Mouse (Mus musculus) limb, embryonic 14.5 days (tissue): ENCODE results near the gene Clrn3. TPM values are rescaled to one million over a fixed set of nuclear protein-coding genes. Genes with fewer than 3 reads are reported as not detected.

Source experiments
- ATAC-seq: fragments of 200-750 bp; cut with Nextera tagmentation; 2 replicates; pipeline ENCODE4 v1.8.0; 2017; ENCODE audit warnings: low read depth, moderate number of reproducible peaks, moderate TSS enrichment; ENCODE audit not compliant: low FRiP score
- DNase-seq: peaks from one replicate; pipeline ENCODE4 v3.0.0-alpha.2; 2015; ENCODE audit warnings: low spot score
- H3K27ac ChIP-seq: fragments of 300-500 bp; sonication (generic); replicated peaks from 2 replicates; pipeline ENCODE4 v1.5.1; 2014; ENCODE audit warnings: low read depth, mild to moderate bottlenecking, low read length, moderate library complexity, mixed read lengths
- H3K27me3 ChIP-seq: fragments of 300-500 bp; sonication (generic); 2 replicates; pipeline ENCODE4 v1.6.1; 2014; ENCODE audit warnings: low read length, mixed read lengths; ENCODE audit not compliant: control insufficient read depth, insufficient read depth
- H3K36me3 ChIP-seq: fragments of 300-500 bp; sonication (generic); 2 replicates; pipeline ENCODE4 v1.6.1; 2014; ENCODE audit warnings: mild to moderate bottlenecking, low read length, moderate library complexity, mixed read lengths; ENCODE audit not compliant: control insufficient read depth, insufficient read depth
- H3K4me1 ChIP-seq: fragments of 300-500 bp; sonication (generic); 2 replicates; pipeline ENCODE4 v1.6.1; 2014; ENCODE audit warnings: antibody characterized with exemption, low read length, mixed read lengths; ENCODE audit not compliant: control insufficient read depth, insufficient read depth
- H3K4me2 ChIP-seq: fragments of 300-500 bp; sonication (generic); replicated peaks from 2 replicates; pipeline ENCODE4 v1.6.1; 2014; ENCODE audit warnings: low read depth, mild to moderate bottlenecking, low read length, moderate library complexity; ENCODE audit not compliant: severe bottlenecking
- H3K4me3 ChIP-seq: fragments of 300-500 bp; sonication (generic); replicated peaks from 2 replicates; pipeline ENCODE4 v1.5.1; 2014; ENCODE audit warnings: low read length
- H3K9ac ChIP-seq: fragments of 300-500 bp; sonication (generic); 2 replicates; pipeline ENCODE4 v1.6.1; 2014; ENCODE audit warnings: mild to moderate bottlenecking, low read depth, low read length, moderate library complexity; ENCODE audit not compliant: severe bottlenecking
- H3K9me3 ChIP-seq: fragments of 300-500 bp; sonication (generic); 2 replicates; pipeline ENCODE4 v1.6.1; 2016; ENCODE audit warnings: low read length; ENCODE audit not compliant: control insufficient read depth
- POLR2A ChIP-seq: fragments of 200-500 bp; IDR thresholded peaks from 2 replicates; pipeline ENCODE4 v1.8.0; 2012; ENCODE audit warnings: inconsistent platforms, mild to moderate bottlenecking, moderate library complexity, borderline replicate concordance; ENCODE audit not compliant: insufficient read depth, insufficient read length; ENCODE audit errors: extremely low read depth
- WGBS: fragments of 180-500 bp; shearing (Covaris S2); extraction: QIAGEN DNeasy Blood & Tissue Kit; methylation state at CpG from one replicate; pipeline ENCODE4 v1.1.7; 2014; 5-methylcytosine and 5-hydroxymethylcytosine counted together
- polyA plus RNA-seq, 2 experiments: library from polyadenylated mRNA; depleted of rRNA in 1 of 2; stranded (reverse) in 1 of 2; unstranded in 1 of 2; fragments of >200 nt; fragmentation: Nextera tagmentation in 1 of 2; extraction: Ambion mirVana in 1 of 2; gene quantifications; 2 replicates each; pipeline versions ENCODE4 v1.2.1 to v1.2.3; 2012 to 2014

Clrn3 gene
- polyA plus RNA-seq, 2 experiments = 0.03 TPM; not detected in 1

- DNase-seq = no peak
- Histone ChIP-seq H3K9me3 (no peaks in the 10 kb centered on the region), H3K27ac (no peak overlapping the region), H3K4me1 (peaks cover 4% of the 10 kb centered on the region; the same call in 1 of the 2 replicates), H3K9ac (no peak overlapping the region), H3K27me3 (no peaks in the 10 kb centered on the region), H3K4me2 (no peak overlapping the region), H3K36me3 (no peaks in the 10 kb centered on the region), H3K4me3 (no peak overlapping the region)
- no peak for ATAC-seq
- TF ChIP-seq POLR2A = no peak
- WGBS = 48% methylated on average over 11 of the region's 11 CpGs
Measured at GRCm38 (mm10) chr7:135484341-135484740, 44.1 kb downstream of the Clrn3 start.

- no peak overlapping the region for H3K27ac ChIP-seq
- DNase-seq = no peak
Measured at GRCm38 (mm10) chr7:135483751-135484150, 44.7 kb downstream of the Clrn3 start.

GRCm38 (mm10) chr7:135481150-135481549 is 47.3 kb downstream of the Clrn3 start:
- ATAC-seq (no peak), DNase-seq (no peak)
- no peak overlapping the region for H3K9ac ChIP-seq
- WGBS = 21% methylated on average over 7 of the region's 7 CpGs
- H3K4me1 ChIP-seq = peaks cover 4% of the 10 kb centered on the region; the same call in 1 of the 2 replicates
- H3K27me3 ChIP-seq = no peaks in the 10 kb centered on the region
- H3K4me2 ChIP-seq = no peak overlapping the region
- no peak overlapping the region for H3K4me3 ChIP-seq
- no peak for TF ChIP-seq POLR2A
- no peak overlapping the region for H3K27ac ChIP-seq
- no peaks in the 10 kb centered on the region for H3K36me3 ChIP-seq
- H3K9me3 ChIP-seq = no peaks in the 10 kb centered on the region

More at GRCm38 (mm10) chr7:135483751-135484150, 44.7 kb downstream of the Clrn3 start:
- WGBS = 27% methylated on average over 6 of the region's 6 CpGs
- peaks cover 4% of the 10 kb centered on the region; the same call in 1 of the 2 replicates for H3K4me1 ChIP-seq
- H3K27me3 ChIP-seq = no peaks in the 10 kb centered on the region
- no peaks in the 10 kb centered on the region for H3K36me3 ChIP-seq
- no peak overlapping the region for H3K4me2 ChIP-seq
- no peak overlapping the region for H3K9ac ChIP-seq
- H3K4me3 ChIP-seq = no peak overlapping the region
- H3K9me3 ChIP-seq = no peaks in the 10 kb centered on the region
- TF ChIP-seq POLR2A = no peak
- no peak for ATAC-seq

- no peak for TF ChIP-seq POLR2A
- WGBS = 83% methylated on average over 6 of the region's 6 CpGs
- ATAC-seq = no peak
- no peak for DNase-seq
- no peak overlapping the region for H3K9ac ChIP-seq
- no peaks in the 10 kb centered on the region for H3K9me3 ChIP-seq
- no peaks in the 10 kb centered on the region for H3K27me3 ChIP-seq
- no peak overlapping the region for H3K27ac ChIP-seq
- H3K4me2 ChIP-seq = no peak overlapping the region
- H3K36me3 ChIP-seq = no peaks in the 10 kb centered on the region
- H3K4me1 ChIP-seq = no peaks in the 10 kb centered on the region
- H3K4me3 ChIP-seq = no peak overlapping the region
Measured at GRCm38 (mm10) chr7:135479912-135480311, 48.5 kb downstream of the Clrn3 start.

GRCm38 (mm10) chr7:135479322-135479880 is 49.1 kb downstream of the Clrn3 start:
- TF ChIP-seq POLR2A = no peak
- Histone ChIP-seq H3K36me3 (no peaks in the 10 kb centered on the region), H3K9ac (no peak overlapping the region), H3K4me3 (no peak overlapping the region), H3K9me3 (no peaks in the 10 kb centered on the region), H3K4me2 (no peak overlapping the region), H3K4me1 (no peaks in the 10 kb centered on the region), H3K27ac (no peak overlapping the region), H3K27me3 (no peaks in the 10 kb centered on the region)
- ATAC-seq (no peak), DNase-seq (peak; percentile 38)
- 69% methylated on average over 10 of the region's 10 CpGs for WGBS
